Mouse (Mus musculus) gastrocnemius, adult 8-10 months (tissue): ENCODE results near the gene Adcy10. TPM values are rescaled to one million over a fixed set of nuclear protein-coding genes. Genes with fewer than 3 reads are reported as not detected.

Experiments
- DNase-seq, 2 experiments: peaks; one replicate each; pipeline ENCODE4 v3.0.0; 2022; ENCODE audit warnings: low spot score in 2 of 2
- total RNA-seq, 4 experiments: library from RNA; stranded (reverse); gene quantifications; 2 replicates each; pipeline ENCODE4 v1.2.4; 2022

The Adcy10 gene
- total RNA-seq, 4 experiments from 2014 or later, result not detected

DNA sequence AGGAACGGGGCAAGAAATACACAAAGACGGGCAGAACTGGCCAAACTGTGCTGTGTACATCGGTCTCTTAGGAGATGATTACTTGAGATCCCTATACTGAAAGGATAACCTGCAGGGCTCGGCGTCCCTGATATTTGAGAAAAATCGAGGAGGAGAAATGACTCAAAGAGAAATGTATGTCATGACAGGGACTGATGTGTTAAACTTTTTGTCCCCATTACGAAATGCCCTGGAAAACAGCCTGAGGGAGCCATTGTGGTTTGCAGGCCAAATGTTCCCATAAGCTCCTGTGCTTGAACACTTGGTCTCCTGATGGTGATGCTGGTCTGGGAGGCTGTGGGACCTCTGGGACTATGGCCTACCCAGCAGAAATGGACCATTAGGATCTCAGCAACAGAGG, 35.7 kb downstream of the Adcy10 start:
- no peak for DNase-seq

DNA sequence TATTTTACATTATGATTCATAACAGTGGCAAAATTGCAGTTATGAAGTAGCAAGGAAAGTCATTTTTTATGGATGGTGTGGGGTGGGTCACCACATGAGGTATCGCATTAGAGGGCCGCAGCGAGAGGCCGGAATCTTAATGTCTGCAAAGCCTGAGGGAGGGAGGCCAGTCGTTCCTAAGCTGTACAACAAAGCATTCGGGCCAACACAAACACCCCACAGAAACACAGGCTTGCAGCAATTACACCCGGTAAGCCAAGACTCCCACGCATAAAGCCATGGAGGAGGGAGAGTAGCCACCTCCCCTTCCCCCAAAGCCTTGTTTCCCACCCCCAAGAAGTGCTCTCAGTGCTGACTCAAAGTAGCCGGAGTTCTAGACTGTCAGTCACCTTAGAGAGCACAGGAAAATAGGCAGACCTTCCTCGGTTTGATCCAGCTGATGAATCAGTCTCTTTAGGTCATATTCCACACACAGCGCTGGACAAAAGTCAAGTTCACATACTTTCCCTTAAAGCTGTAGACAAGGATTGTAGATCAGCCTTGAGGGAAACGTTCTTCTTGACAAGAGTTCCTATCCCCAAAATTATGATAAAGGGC, 51.2 kb downstream of the Adcy10 start:
- no peak for DNase-seq

DNA sequence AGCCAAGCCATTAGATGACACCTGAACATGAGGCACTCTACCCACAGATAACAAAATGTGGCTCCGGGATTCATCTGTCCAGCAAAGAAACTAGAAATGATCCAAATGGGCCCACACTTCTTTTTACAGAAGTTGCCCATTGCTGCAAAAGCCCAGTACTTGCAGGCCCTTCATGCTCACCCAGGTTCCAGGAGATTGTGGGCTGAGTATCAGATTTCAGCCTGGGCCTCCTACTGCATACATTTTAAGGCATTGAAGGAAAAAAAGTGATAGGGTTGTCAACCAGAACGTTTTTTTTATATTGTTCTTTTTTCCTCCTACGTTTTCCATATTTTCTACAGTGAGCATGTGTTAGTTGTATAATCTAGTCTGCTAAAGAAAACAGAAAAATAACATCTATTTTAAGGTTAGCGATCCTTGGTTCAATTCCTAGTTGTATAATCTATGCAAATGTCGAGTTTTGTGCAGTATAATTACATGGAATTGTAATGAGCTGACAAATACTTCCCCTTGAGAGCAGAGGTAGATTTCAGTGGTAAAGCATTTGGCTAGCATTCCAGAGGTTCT, 52.3 kb downstream of the Adcy10 start:
- no peak for DNase-seq

DNA sequence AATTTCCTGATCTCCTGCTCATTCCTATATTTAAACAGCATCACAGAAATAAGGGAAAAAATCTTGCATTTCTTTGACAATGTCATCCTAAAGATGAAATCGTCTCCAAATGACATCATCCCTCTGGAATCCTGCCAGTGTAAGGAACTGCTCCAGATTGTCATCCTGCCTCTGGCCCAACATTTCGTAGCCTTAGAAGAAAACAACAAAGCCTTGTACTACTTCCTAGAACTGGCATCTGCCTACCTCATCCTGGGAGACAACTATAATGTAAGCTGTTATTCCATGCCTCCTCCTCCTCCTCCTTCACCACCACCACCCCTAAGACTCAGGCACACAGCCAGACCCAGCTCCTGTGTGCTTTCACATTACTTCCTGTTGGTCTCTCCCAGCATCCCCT, 71.7 kb downstream of the Adcy10 start:
- DNase-seq, result no peak

DNA sequence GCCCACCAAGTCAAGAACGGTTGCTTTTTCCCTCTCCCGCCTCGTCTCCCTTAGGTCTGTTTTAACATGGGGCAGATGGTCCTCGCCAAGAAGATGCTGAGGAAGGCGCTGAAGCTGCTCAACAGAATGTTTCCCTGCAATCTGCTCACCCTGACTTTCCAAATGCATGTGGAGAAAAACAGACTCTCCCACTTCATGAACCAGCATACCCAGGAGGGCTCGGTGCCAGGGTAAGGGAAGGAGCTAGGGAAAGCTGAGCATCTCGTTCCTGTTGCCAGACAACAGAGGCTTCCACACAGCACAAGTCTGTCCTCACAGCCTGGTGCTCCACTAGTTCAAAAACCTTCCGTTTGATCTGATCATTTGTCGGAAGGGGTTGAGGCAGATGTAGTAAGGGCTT, 74.1 kb downstream of the Adcy10 start:
- DNase-seq, result no peak

DNA sequence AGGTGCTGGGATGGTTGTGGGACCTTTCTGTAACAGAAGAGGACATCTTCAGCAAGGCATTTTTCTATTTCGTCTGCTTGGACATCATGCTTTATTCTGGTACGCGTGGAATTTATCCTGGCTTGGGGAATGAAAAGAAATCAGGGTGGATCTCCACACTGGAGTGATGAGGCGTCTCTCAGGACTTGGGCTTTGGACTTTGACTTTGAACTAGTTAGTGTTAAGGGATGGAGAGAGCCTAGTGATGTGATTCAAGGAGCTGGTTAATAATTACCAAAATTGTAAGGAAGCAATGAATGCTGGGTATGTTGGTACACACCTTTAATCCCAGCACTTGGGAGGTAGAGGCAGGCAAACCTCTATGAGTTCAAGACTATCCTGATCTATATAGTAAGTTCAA, 80.3 kb downstream of the Adcy10 start:
- no peak for DNase-seq

DNA sequence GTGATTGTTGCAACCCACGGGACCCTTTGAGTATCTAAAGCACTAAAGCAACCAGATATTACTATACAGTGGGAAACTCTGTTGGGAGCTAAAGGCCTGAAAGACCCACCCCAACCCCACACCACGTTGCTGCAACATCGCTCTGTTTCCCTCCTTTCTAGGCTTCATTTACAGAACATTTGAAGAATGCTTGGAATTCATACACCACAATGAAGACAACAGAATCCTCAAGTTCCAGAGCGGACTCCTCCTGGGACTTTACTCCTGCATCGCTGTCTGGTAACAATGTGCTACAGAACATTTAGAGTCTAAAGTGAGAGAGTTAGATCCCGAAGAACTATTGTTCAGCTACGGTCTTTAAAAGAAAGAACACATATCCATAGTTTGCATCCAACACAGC, 82.5 kb downstream of the Adcy10 start:
- no peak for DNase-seq

DNA sequence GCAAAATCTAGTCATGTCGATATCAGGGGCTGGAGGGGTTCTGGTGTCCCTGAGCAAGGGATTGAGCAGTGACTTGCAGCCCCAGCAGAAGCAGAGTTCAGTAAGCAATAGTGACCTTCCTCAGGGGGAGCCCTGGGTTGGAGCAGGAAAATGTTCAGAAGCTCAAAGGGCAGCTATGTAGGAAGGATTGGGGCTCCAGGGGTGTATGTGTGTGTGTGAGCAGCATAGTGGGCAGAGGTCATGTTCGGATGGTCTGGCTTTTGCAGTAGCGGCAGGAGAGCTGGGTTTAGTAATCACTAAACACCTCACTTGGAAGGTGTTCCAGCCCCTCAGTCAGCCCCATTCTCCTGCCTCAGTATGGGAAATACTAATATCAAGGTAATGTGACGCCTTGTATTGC, 91.0 kb downstream of the Adcy10 start:
- no peak for DNase-seq

DNA sequence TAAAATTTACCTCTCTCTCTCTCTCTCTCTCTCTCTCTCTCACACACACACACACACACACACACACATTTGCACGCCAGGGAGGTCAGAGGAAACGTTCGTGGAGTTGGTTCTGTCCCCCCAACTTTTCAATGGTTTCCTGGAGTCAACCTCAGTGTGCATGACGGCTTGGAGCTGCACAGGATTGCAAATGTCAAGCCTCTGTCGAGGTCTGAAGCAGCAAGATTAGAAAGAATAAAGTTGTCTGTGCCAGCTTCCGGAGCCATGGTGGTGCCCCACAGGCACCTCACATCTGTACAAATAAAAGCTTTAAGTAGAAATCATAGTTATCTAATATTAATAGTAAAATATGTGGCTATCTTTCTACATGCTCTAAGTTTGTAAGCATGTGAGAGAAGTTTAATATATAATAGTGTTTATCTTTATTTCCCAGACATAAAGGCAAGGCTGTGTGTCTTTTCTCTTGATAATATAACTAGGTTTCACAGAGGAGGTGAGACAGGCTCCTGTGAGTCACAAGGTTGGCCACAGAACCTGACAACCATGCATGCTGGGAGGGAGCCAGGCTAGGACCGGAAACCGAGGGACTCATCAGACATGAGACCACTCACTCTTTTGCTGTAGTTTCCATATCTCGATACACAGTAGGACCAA, 91.6 kb downstream of the Adcy10 start:
- no peak for DNase-seq

DNA sequence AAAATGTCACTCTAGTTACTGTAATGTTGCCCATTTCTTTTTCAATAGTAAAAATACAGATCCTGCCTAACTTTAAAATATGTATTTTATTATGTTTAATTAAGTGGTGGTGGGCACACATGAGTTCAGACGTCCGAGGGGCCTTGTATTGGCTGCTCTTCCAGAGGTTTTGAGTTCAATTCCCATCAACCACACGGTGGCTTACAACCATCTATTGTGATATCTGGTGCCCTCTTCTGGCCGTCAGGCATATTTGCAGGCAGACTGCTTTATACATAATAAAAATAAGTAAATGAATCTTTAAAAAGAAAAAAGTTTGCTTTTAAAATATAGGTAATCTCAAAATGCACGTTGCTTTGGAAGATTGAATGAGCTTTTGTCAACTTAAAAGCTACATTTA, 94.3 kb downstream of the Adcy10 start:
- no peak for DNase-seq

DNA sequence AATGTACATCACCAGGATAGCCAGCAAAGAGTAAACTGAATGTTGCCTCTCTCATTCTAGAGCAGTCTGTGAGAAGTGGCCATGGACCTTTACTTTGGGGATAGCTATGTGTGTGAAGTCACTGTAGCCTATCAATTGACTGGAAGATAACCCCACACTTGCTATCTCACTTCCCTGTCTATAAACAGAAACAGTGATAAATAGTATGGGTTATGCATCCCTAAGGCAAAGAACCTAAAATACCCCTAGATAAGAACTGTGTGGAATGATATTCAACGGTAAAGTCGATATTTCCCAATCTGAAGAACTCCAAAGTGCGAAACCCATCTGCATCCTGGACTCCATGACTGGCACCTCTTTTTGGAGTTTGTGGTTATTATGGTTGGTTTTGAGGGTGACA, 96.3 kb downstream of the Adcy10 start:
- DNase-seq, result no peak

DNA sequence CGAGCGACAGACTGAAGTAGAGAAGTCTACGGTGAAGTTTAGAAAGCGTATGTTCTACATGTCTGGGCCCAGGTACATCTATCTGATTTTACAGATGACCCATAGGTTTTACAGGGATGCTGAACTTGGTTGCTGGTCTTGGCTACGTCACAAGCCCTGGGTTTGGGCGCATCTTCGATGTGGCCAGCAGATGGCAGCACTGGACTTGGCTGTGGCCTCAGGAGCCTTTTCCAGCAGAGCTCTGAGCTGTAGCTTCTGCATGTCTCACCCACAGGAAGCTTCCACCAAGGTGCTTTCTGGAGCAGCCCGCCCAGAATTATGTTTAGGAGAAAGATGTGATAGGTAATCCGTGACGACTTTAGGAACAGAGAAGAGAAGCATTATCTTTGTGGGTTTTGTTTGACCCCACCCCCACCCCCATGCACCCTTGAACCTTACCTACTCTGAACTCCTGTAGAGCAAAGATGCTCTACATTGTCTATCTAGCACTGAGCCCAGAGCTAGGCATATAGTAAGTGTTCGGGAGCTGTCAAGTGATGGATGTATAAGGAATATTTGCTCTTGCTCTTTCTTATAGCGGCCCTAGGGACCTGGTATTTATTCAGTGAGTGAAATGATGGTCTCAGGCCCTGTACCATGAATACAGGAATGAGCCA, 98.7 kb downstream of the Adcy10 start:
- DNase-seq, result peak; percentile 77 to 81

DNA sequence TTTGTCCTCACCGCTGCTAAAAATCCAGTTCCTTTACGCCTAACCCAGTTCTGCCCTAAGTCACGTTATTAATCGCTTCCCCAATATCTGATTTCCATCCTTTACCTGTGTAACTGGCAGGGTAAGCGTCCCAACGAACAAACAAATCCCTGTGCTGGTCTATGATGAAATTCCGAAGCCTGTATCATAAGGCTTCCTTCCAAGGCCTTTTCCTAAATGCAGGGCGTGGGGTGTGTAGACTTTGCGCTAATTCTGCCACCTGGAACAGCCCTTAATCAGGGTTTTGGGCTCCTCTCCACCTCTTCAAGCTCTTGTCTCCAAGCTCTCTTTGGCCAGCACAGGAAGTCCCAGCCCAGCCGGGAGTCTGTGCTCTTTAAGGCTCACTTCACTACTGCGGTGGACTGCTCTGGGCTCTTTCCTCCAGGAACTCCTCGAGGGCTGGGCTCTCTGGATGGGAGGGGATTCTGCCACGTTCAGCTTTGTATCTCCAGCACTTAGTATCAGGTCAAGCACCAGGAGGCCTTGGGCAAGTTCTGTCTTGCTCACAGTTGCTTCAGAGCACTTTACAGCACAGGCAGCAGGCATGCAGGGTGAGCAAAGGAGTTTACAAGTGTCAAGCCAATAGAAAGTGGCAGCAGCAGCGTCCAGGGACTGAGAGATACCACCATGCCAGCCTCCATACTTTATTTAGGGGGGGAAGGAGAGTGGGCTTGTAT, 100.6 kb downstream of the Adcy10 start:
- no peak for DNase-seq

DNA sequence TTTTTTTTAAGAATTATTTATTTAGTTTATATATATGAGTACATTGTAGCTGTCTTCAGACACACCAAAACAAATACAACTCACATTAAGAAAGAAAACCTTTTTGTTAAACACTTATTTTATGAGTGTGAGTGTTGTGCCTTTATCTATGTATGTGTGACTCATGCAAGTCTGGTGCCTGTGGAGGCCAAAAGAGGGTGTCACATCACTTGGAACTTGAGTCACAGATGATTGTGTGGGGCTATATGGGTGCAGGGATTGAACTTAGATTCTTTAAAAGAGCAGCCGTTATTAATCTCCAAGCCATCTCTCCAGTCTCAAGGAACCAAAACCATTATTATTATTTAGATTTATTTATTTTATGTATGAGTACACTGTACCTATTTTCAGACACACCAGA, 101.4 kb downstream of the Adcy10 start:
- no peak for DNase-seq

DNA sequence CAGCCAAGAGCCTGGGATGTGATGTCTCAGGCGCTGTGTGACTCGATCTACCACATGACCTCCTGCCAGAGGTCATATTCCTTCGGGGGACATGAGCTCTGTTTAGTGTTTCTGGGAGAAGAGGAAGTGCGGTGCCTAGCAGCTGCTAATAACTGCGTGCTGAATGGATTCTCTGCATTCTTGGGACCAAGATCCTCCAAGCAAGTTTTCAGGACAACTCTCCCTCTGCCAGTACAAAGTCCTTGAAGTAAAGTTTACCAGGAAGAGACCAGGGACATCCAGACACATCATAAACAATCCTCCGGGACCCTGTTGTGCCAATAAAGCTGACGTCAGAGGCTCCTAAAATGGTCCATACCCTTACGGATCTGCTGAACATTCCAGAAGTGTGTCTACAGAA, 102.9 kb downstream of the Adcy10 start:
- DNase-seq, result no peak

DNA sequence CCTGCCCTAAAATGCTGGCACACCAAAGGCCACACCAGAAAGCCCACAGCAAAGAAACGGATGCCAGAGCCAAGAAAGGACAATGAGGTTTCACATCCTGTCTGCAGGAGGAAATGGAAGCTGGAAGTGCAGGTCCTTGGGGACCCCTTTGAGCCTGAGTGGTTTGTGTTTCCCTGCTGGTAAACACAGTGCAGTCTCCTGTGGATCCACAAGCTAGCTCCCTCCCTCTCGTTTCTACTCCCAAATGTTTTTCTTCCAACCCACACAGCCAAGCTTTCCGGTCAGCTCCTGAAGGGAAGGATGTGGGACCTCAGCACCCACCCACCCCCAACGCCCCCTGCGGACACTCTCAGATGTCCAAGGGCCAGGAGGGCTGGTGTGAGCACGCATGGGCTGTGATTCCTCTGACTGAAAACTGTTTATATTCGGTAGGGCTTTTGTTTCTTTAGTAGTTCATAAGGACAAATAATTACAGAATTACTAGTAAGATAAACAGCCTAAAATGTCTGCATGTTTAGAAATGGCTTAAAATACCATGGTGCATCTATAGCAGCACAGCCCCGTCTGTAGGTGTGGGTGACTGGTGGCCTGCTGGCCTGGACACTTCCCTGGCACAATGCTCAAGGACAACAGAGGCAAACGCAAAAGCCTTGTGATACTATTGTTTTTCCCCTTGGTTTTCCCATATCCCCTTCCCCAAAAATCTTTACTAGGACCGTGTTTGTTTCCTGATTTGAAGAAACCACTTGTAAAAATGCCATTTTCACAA, 104.5 kb downstream of the Adcy10 start:
- DNase-seq, result peak in 1 of 2 experiments; percentile 45

DNA sequence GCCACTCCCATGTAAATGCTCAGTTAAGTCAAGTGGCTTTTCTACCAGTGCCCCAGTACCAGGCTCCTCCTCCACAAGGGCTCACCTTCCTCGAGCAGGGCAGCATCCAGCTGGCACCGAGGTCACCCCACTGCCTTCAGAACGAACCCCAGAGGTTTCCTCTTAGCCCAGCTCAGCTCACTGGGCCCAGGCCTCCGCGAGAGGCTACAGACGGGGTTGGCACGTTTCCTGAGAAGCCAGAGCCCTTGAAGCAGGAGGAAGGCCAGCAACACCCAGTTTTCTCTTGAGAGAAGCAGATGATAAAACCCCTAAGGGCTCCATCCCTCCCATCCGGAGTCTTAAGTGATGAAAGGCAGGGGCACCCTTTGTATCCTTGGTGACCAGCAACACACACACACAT, 105.8 kb downstream of the Adcy10 start:
- DNase-seq, result no peak

DNA sequence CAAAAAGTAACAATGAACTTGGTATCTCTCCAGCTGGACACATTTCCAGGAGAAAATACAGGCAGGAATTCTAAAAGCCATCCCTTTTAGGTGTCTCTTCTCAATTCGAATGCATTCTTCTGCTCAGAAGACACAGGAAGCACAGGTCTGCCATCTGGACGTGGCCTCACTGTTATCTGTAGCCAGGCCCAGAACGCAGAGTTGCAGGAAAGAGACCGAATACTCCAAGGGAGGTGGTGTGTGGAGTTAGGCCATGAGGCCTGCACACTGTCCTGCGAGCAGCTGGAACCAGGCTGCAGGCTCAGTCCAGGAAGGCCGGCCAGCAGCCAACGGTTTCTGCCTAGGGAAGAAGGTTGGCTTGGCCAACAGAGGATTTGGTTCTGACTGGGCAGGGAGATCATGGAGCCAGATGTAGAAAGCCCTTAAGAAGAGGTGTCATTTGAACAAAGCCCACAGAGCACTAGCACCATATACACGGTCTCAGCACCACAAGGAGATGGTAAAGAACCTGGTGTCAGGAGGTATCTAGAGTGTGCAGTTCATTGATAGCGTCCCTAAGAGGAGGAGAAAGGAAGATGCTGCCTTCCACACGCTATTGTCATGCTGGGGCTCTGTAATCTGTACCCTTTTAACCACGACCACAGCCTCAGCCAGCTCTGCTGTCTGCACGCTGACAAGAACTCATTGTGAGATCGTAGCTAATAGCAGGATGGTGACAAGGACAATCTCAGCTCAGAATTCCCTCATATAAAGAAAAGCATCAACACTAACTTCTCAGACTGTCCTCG, 107.5 kb downstream of the Adcy10 start:
- DNase-seq, result peak; percentile 48 to 69

DNA sequence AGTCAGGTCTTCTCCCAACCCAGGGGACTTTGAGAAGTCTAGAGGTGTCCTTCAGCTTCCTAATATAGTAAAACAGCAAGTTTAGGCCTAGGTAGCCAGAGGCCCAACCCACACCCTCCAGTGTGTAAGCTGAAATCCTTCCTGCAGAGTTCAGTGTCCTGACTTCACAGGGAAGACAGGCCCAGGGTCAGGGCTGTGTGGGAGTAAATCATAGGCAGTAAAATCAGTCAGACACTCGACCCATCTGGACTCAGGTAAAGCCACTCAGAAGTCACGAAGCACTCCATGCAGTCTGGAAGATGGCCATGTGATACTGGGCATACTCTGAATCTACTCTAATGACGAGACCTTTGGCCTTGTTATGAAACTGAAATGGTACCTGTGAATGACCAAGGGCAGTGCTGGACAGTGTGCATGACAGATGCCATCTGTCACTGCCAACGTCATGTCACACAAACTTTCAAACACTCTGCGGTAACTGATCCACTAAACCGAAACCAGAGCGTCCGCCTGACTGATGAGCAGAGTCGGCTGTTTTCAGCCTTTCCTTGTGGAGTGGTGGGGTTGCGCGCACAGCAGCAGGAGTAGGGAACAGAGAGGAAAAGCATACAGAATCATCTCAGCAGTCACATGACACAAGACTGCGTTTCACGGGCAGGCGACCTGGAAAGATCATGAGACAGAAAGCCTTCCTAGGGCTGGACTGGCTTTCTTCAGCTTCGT, 109.9 kb downstream of the Adcy10 start:
- DNase-seq, result peak; percentile 29 to 60

DNA sequence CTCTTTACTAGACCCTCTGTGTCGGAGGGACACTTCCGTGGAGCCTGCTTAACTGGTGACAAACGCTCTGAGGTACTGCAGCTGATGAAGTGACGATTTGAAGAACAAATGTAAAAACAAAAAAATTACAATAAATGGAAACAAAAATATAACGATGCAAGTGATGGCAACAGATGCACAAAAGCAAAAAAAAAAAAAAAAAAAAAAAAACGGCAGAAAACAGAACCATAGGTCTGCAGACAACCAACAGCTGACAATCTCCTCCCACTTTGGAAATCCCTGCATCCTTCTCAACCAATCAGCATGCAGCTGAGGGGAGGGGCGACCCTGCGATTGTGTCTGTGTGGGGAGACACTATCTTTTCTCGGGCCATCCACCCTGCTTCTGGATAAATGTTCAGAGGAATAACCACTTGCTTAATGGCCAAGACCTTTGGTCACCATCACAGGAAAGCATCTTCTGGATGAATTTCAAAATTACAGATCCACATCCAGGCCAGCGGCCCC, 116.8 kb downstream of the Adcy10 start:
- no peak for DNase-seq
